Comparison of ENCODE assay signal across 9 mouse cellular contexts in genomic region chr16:5007067-5007466, GRCm38 (mm10). TPM values are rescaled to one million over a fixed set of nuclear protein-coding genes. Genes with fewer than 3 reads are reported as not detected.
A peak's percentile ranks its signal among the peaks of the same experiment; 100 is the strongest.
DNase-seq lines count a peak whose midpoint lies in the region; ATAC-seq and TF ChIP-seq lines count a peak whose summit lies in the region.
"Had no signal": no experiment of that assay in that cellular context is flagged by ENCODE, and none has a peak within 500 bp of the region (broad histone marks: within the 10 kb centered on the region; RNA-seq: fewer than 3 reads in every experiment).

TSS of gene Smim22 (plus strand) at chr16:5007288.

- peaks cover 6% of the 10 kb centered on the region for H3K4me1 ChIP-seq in heart, embryonic 15.5 days (replicated peaks)
- no peaks in the 10 kb centered on the region; the same call in 1 of the 2 replicates for H3K4me1 ChIP-seq in heart, adult 2 months (ENCODE audit: control insufficient read depth, insufficient read depth, low read length)
- peaks cover 3% of the 10 kb centered on the region for H3K4me1 ChIP-seq in embryonic facial prominence, embryonic 15.5 days
- peaks cover 15% of the 10 kb centered on the region for H3K4me1 ChIP-seq in limb, embryonic 10.5 days
- peaks cover 2% of the 10 kb centered on the region for H3K4me1 ChIP-seq in forebrain, embryonic 12.5 days
- no peaks in the 10 kb centered on the region for H3K4me1 ChIP-seq in forebrain, embryonic 11.5 days (replicated peaks; ENCODE audit: control insufficient read depth, insufficient read depth, low read length)

- no peak within 1 kb of the TSS for H3K27ac ChIP-seq in heart, embryonic 15.5 days
- H3K27ac ChIP-seq in heart, adult 2 months, result no peak within 1 kb of the TSS
- no peak within 1 kb of the TSS for H3K27ac ChIP-seq in embryonic facial prominence, embryonic 15.5 days (replicated peaks)
- H3K27ac ChIP-seq in limb, embryonic 10.5 days, result peak within 1 kb of the TSS; percentile 46; the same call in 1 of the 2 replicates
- no peak within 1 kb of the TSS for H3K27ac ChIP-seq in forebrain, embryonic 12.5 days
- H3K27ac ChIP-seq in forebrain, embryonic 11.5 days (ENCODE audit: low read depth, low read length), result no peak within 1 kb of the TSS

- H3K36me3 ChIP-seq in heart, embryonic 15.5 days, result no peaks in the 10 kb centered on the region; the same call in 1 of the 2 replicates
- H3K36me3 ChIP-seq in heart, adult 2 months (ENCODE audit: control insufficient read depth, insufficient read depth, low read length), result no peaks in the 10 kb centered on the region
- H3K36me3 ChIP-seq in embryonic facial prominence, embryonic 15.5 days, result no peaks in the 10 kb centered on the region
- H3K36me3 ChIP-seq in limb, embryonic 10.5 days, result peaks cover 18% of the 10 kb centered on the region
- 0 out of 2 replicates have a peak, but pooled peaks cover 6% of the 10 kb centered on the region for H3K36me3 ChIP-seq in forebrain, embryonic 12.5 days (replicated peaks)
- no peaks in the 10 kb centered on the region for H3K36me3 ChIP-seq in forebrain, embryonic 11.5 days (ENCODE audit: control insufficient read depth, insufficient read depth, low read length)

- H3K9ac ChIP-seq in heart, embryonic 15.5 days, result no peak within 1 kb of the TSS
- no peak within 1 kb of the TSS for H3K9ac ChIP-seq in heart, adult 2 months (ENCODE audit: low read depth, low read length)
- no peak within 1 kb of the TSS for H3K9ac ChIP-seq in embryonic facial prominence, embryonic 15.5 days
- no peak within 1 kb of the TSS for H3K9ac ChIP-seq in forebrain, embryonic 12.5 days
- H3K9ac ChIP-seq in forebrain, embryonic 11.5 days (ENCODE audit: low read length), result no peak within 1 kb of the TSS

- intact Hi-C loops in heart, adult 2 months (cut with DNase I), result no loop called here

- peak within 1 kb of the TSS; percentile 18; the same call in 1 of the 2 replicates for H3K4me2 ChIP-seq in heart, embryonic 15.5 days
- H3K4me2 ChIP-seq in embryonic facial prominence, embryonic 15.5 days (replicated peaks), result peak within 1 kb of the TSS; percentile 15; the same call in 1 of the 2 replicates
- H3K4me2 ChIP-seq in forebrain, embryonic 12.5 days, result no peak within 1 kb of the TSS
- H3K4me2 ChIP-seq in forebrain, embryonic 11.5 days (ENCODE audit: low read depth, low read length, severe bottlenecking), result no peak within 1 kb of the TSS

- TF ChIP-seq CTCF in heart, adult 2 months (IDR thresholded peaks at IDR 0.05), result no peak

- no peak for DNase-seq in heart, adult 2 months
- DNase-seq in limb, embryonic 10.5 days (ENCODE audit: low spot score), result no peak
- peak; percentile 38 for DNase-seq in ovary, postnatal 14 days (ENCODE audit: low spot score)
- no peak for DNase-seq in adrenal gland, postnatal 10 days
- DNase-seq in forebrain, embryonic 11.5 days (ENCODE audit: low spot score), result no peak

- no peaks in the 10 kb centered on the region for H3K27me3 ChIP-seq in heart, embryonic 15.5 days
- no peaks in the 10 kb centered on the region for H3K27me3 ChIP-seq in heart, adult 2 months (ENCODE audit: control insufficient read depth, insufficient read depth, low read length)
- no peaks in the 10 kb centered on the region for H3K27me3 ChIP-seq in embryonic facial prominence, embryonic 15.5 days
- no peaks in the 10 kb centered on the region for H3K27me3 ChIP-seq in limb, embryonic 10.5 days (ENCODE audit: low read depth, poor library complexity, severe bottlenecking)
- H3K27me3 ChIP-seq in forebrain, embryonic 12.5 days, result no peaks in the 10 kb centered on the region
- no peaks in the 10 kb centered on the region for H3K27me3 ChIP-seq in forebrain, embryonic 11.5 days (ENCODE audit: control insufficient read depth, insufficient read depth, low read length)

- H3K79me2 ChIP-seq in heart, adult 2 months (replicated peaks; ENCODE audit: control insufficient read depth, insufficient read depth, low read length), result no peaks in the 10 kb centered on the region

- H3K4me3 ChIP-seq in heart, embryonic 15.5 days, result no peak within 1 kb of the TSS
- H3K4me3 ChIP-seq in heart, adult 2 months, result no peak within 1 kb of the TSS
- 0 out of 2 replicates have a peak within 1 kb of the TSS, but pooled peaks have one; percentile 8 for H3K4me3 ChIP-seq in embryonic facial prominence, embryonic 15.5 days (replicated peaks)
- H3K4me3 ChIP-seq in limb, embryonic 10.5 days, result no peak within 1 kb of the TSS
- H3K4me3 ChIP-seq in forebrain, embryonic 12.5 days (replicated peaks), result no peak within 1 kb of the TSS
- H3K4me3 ChIP-seq in forebrain, embryonic 11.5 days (ENCODE audit: low read depth, low read length), result no peak within 1 kb of the TSS

- no peak for TF ChIP-seq EP300 in heart, adult 2 months (IDR thresholded peaks at IDR 0.05; ENCODE audit: insufficient read depth, low read depth, low read length)

- no peak for TF ChIP-seq POLR2A in heart, adult 2 months (IDR thresholded peaks at IDR 0.05; ENCODE audit: insufficient read depth, low read depth, low read length)

- 42% methylated on average over 5 of the region's 5 CpGs for WGBS in heart, embryonic 15.5 days
- 65% methylated on average over 5 of the region's 5 CpGs for WGBS in heart, adult 2 months
- 37% methylated on average over 5 of the region's 5 CpGs for WGBS in embryonic facial prominence, embryonic 15.5 days
- 39% methylated on average over 5 of the region's 5 CpGs for WGBS in limb, embryonic 10.5 days
- WGBS in forebrain, embryonic 12.5 days, result 50% methylated on average over 5 of the region's 5 CpGs
- WGBS in forebrain, embryonic 11.5 days, result 43% methylated on average over 5 of the region's 5 CpGs

- no peak for ATAC-seq in heart, embryonic 15.5 days (replicated peaks; ENCODE audit: insufficient number of reproducible peaks, insufficient read depth, low FRiP score, low read depth)
- ATAC-seq in embryonic facial prominence, embryonic 15.5 days (ENCODE audit: insufficient number of reproducible peaks, low FRiP score, low TSS enrichment, low read depth), result 0 out of 2 replicates have a peak, but pooled peaks have one; percentile 55
- ATAC-seq in forebrain, embryonic 12.5 days (ENCODE audit: low FRiP score), result no peak
- no peak for ATAC-seq in forebrain, embryonic 11.5 days (replicated peaks; ENCODE audit: low FRiP score)

- H3K9me3 ChIP-seq in heart, embryonic 15.5 days (replicated peaks), result no peaks in the 10 kb centered on the region
- H3K9me3 ChIP-seq in embryonic facial prominence, embryonic 15.5 days (replicated peaks), result no peaks in the 10 kb centered on the region
- H3K9me3 ChIP-seq in limb, embryonic 10.5 days (replicated peaks), result no peaks in the 10 kb centered on the region
- no peaks in the 10 kb centered on the region for H3K9me3 ChIP-seq in forebrain, embryonic 12.5 days
- no peaks in the 10 kb centered on the region for H3K9me3 ChIP-seq in forebrain, embryonic 11.5 days (ENCODE audit: control insufficient read depth, low read length)

RNA-seq across cellular contexts. Expression of gene Smim22, which starts in this region (rescaled TPM):
- 3.3 and 5.9 TPM in 2 replicates for polyA plus RNA-seq in heart, embryonic 15.5 days (2015; fragmentation: Nextera tagmentation; extraction: Ambion mirVana)
- not detected for total RNA-seq in heart, adult 2 months (2021)
- polyA plus RNA-seq in heart, adult 2 months (2012; rRNA removed), result 2.1 TPM in 1 of 2 replicates, not detected in the other
- 14.2 and 17.9 TPM in 2 replicates for polyA plus RNA-seq in embryonic facial prominence, embryonic 15.5 days (2015; fragmentation: Nextera tagmentation; extraction: Ambion mirVana)
- 1.6 and 2.2 TPM in 2 replicates for polyA plus RNA-seq in limb, embryonic 10.5 days (2016; fragmentation: Nextera tagmentation; extraction: Ambion mirVana)
- polyA plus RNA-seq in forebrain, embryonic 12.5 days (2016; fragmentation: Nextera tagmentation; extraction: Ambion mirVana), result 1.8 and 2.4 TPM in 2 replicates
- total RNA-seq in adrenal gland, postnatal 10 days (2021), result 1 to 10 TPM in 1 of 2 experiments, not detected in 1; 1.4 TPM
- polyA plus RNA-seq in forebrain, embryonic 11.5 days (2014; fragmentation: Nextera tagmentation; extraction: Ambion mirVana), result 2.0 TPM in 1 of 2 replicates, not detected in the other
- total RNA-seq: left cerebral cortex, postnatal 25 days had no signal

Comparison
In these comparisons a context has a peak if more than half of its experiments do, and no peak if none do; other contexts are left out.
1. H3K4me2 ChIP-seq: peak in heart, embryonic 15.5 days (single experiment) and embryonic facial prominence, embryonic 15.5 days (single experiment); none in forebrain, embryonic 12.5 days (single experiment) and forebrain, embryonic 11.5 days (single experiment).